Mouse (Mus musculus) brain, embryonic 14.5 days (tissue): ENCODE measurements around the gene Prkci. TPM values are rescaled to one million over a fixed set of nuclear protein-coding genes. Genes with fewer than 3 reads are reported as not detected.

ENCODE experiments used
- DNase-seq: peaks from one replicate; pipeline ENCODE4 v3.0.0-alpha.2; 2011; ENCODE audit warnings: low read depth
- CTCF ChIP-seq: fragments of 200-500 bp; IDR thresholded peaks from 2 replicates; pipeline ENCODE4 v1.5.1; 2012; ENCODE audit warnings: inconsistent platforms, mild to moderate bottlenecking, moderate library complexity, borderline replicate concordance; ENCODE audit not compliant: insufficient read depth, insufficient read length; ENCODE audit errors: extremely low read depth
- POLR2A ChIP-seq: fragments of 200-500 bp; IDR thresholded peaks from 2 replicates; pipeline ENCODE4 v1.6.1; 2012; ENCODE audit warnings: mild to moderate bottlenecking, inconsistent platforms, borderline replicate concordance; ENCODE audit not compliant: poor library complexity, insufficient read depth, insufficient read length, severe bottlenecking; ENCODE audit errors: extremely low read depth
- polyA plus RNA-seq: library from polyadenylated mRNA; depleted of rRNA; stranded (reverse); fragments of >200 nt; gene quantifications from 2 replicates; pipeline ENCODE4 v1.2.3, GENCODE M21; 2012

Prkci gene
- polyA plus RNA-seq, 1 experiment, result 41.7 TPM

DNA sequence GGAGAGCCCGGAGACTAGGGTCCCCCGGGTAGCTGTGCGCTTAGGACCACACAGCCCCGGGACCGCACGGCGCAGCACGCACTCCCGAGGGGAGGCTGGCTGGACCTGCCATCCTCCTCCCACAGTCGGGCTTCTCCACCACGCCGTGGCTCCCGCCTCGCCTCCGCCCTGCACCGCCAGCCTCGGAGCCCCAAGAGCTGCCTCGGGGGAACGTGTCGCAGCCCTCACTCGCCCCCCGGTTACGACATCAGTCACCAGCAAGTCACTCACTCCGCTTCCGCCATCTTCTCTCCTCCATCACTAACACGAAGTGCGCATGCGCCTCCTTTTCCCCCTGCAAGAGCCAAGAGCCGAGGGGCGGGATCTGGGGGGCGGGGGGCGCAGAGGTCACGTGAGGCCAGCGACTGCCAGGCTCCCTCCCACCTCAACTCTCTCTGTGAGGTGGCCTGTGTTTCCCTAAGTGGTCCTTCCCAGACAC, 26.4 kb upstream of the Prkci start, which contains the start of gene Phc3:
Gene Phc3, minus strand, starts transcription at position 312 of the 478 bp plus-strand sequence.
- TF ChIP-seq CTCF, result no peak
- TF ChIP-seq POLR2A, result peak; percentile 49; the same call in 1 of the 2 replicates

DNA sequence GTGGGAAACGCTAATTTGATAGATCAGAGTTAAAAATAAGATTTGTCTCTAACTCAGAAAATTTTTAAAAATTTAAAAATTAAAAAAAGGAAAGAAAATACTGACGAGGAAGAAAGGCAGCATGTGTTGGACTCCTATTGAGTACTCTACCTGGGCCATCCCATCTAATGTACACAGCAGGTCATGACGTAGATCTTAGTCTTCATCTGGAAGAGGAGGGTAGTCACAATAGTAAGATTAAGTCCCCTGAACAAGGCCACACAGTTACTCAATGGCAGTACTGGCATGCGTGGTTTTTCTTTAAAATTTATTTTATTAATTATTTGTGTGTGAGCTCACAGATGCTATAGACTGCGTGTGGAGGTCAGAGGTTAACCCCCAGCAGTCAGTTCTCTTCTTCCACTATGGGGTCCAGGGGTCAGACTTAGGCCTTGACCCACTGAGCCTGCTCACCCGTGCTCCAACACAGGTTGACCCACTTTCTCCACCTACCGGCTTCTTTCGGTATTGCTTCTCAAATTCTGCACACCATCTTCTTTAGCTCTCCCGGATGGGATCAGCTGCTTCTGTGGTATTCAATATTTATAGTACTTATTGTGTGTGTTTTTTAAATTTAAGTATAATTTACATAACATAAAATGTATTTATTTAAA, 20.3 kb upstream of the Prkci start:
- peak; percentile 56 for DNase-seq
- TF ChIP-seq CTCF, result peak; percentile 67
- TF ChIP-seq POLR2A, result no peak

More for the DNA sequence above, 26.4 kb upstream of the Prkci start, which contains the start of gene Phc3:
- DNase-seq, result peak; percentile 99

DNA sequence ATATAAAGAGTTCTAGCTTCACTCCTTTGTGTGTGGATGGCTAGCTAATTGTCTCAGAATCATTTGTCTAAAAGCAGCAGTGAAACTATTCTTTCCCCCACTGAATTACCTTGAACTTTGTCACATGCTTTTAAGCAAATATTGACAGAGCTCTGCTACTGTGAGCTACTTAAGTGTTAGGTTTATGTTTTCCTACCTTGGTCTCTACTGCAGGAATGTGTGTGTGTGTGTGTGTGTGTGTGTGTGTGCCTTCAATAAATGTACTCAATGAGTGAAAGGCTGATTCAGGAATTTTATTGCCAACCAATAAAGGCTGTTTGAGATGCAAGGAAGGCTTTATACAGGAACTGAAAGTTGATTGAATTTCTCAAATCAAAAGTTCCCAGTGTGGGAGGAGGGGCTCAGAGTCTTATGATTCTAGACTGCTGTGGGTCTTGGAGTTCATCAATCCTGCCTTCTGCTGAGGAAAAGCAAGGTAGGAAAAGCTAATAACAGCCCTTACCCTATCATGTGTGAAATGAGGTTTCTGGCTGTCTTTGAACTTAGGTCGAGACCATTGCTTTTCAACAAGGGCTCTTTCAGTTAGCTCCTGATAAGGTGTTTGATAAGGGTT, 18.4 kb upstream of the Prkci start:
- TF ChIP-seq POLR2A (no peak), CTCF (no peak)
- no peak for DNase-seq

DNA sequence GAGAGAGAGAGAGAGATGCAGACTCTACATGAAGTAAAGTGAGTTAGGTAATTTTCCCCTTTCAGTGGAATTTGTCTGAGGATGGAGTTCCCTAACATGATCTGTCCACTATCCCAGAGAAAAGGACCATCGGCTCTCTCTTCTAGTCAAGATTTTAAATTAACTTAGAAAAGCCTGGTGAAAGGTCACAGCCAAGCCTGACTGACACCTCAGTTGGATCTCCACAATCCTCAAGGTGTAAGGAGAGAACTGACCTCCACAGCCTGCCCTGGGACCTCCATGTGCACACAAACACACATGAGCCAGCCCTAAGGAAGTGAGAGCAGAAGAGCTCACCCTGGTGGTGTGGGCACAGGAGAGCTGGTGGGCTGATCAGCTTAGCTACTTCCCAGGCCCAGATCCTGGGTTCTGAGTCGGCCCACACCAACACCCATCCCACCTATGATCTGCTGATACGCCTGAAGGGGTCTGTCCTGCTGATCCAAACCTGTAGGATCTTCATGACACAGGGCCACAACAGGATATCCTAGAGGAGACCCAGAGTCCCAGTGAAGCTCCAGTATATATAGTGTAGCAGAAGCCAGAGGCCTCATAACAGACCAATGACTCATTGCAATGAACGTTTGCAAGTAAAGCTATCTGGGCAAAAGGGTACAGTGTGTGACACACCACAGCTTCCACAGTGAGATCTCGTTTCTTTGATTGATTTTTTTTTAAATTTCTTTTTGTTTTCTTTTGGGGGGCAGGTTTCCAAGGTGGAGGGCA, 13.7 kb upstream of the Prkci start:
- DNase-seq, result no peak
- no peak for TF ChIP-seq POLR2A
- TF ChIP-seq CTCF, result no peak

DNA sequence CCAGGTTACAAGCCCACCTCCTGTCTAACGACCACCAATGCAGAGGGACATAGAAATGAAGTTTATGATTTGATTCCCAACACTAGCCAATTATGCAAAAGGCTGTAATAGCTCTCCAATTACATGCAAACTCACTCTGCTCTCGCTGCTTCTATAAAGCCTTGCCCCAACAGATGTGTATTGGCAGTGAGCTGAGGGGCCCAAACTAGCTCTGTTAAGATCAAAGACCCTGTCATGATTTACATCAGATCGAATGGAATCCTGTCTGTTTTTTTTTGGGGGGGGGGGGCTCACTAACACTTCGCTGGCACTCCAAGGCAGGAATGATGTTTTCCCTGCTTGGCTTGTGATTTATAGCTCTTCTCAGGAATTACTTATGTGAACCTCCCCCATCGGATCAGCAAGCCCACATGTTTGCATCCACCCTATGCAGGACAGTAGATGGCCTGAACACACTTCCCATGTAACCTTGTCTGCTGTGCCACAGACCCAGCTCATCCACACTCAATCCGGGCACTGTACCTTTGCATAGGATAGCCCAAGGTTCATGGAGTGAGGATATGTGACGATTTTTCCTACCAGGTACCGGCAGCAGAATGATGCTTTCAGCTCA, 12.5 kb upstream of the Prkci start:
- DNase-seq, result no peak
- no peak for TF ChIP-seq POLR2A
- TF ChIP-seq CTCF, result no peak

DNA sequence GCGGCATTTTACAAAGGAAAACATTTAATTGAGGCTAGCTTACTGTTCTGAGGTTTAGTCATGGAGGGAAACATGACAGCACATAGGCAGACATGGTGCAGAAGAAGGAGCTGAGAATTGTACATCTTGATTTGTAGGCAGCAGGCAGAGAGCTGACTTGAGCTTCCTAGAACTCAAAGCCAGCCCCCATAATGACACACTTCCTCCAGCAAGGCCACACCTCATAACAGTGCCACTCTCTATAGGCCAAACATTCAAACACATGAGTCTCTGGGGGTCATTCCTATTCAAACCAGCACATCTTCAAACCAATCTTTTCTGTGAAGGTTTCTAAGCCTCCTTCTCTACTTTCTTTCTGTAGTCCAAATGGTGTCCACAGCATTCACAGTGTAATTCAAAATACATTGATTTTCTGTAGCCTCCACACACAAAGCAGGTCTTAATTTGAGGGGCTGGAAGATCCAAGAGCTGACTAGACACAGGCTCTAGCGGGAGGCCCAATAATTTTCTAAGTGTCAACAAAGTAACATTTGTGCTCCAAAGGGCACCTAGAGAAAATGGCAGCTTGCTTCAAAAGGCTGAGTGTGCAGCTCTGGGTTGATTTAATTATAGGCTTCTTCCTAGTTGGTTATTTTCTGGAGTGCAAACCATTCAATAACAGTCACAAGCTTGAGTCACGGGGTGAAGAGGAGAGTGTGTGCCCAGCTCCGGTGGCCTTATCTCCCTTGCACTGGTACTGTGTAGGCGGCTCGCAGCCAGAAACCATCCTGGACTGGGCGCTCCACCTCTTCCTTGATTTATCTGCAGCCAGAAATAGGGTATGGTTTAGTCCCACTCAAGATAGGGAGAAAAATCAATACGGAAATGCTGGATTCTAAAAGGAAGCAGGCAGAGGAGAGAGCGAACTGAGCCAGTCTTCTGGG, 7.9 kb upstream of the Prkci start:
- TF ChIP-seq POLR2A (no peak), CTCF (no peak)
- DNase-seq, result no peak

DNA sequence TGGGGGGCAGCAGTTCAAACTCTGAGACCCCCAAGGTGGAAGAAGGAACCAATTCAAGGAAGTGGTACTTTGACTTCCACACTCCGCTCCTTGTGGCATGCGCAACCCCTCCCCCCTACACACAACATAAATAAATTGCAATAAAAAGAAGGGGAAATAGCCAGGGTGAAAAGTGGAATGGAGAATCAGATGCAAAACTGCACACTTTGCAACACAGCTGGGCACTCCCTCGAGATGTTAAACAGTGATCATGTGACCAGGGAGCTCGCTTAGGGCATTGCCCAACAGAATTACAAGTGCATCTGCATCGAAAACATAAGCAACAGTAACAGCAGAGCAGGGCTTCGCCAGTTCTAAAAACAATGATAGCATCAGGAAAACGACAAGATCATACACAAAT, 3.4 kb upstream of the Prkci start:
- DNase-seq, result no peak
- TF ChIP-seq POLR2A (no peak), CTCF (no peak)

DNA sequence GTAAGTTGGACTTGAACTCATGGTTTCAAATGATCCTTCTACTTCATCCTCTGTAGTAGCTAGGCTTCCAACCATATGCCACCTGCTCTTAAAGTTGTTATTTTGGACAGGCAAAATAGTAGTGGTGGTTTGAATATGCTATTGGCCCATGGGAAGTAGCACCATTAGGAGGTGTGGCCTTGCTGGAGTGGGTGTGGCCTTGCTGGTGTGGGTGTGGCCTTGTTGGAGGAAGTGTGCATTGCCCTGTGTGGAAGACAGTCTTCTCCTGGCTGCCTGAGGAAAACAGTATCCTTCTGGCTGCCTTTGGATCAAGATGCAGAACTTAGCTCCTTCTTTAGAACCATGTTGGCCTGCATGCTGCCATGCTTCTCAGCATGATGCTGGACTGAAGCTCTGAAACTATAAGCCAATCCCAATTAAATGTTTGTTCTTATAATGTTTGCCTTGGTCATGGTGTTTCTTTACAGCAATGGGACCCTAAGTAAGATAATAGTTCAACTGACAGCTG, 2.4 kb upstream of the Prkci start:
- TF ChIP-seq CTCF, result no peak
- no peak for TF ChIP-seq POLR2A

DNA sequence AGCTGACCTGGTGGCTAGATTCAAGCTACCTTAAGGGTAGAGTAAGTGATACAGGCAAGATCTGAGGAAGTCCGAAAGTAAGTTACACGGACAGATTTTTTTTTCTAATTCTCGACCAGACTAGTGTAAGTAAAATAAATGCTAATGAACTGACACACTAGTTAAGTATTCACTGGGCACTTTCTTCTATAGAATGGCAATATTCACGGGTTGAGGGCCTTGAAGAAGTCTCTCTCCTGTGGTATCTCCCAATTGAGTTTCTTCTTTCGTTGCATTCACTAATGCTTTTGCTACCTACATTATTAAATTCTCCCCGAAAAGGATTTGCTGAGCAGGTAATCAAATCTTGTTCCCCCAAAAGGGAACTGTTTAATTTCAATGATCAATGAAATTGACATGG, 688 bp upstream of the Prkci start:
- TF ChIP-seq CTCF, result no peak
- no peak for TF ChIP-seq POLR2A
- no peak for DNase-seq

More for the DNA sequence above, 2.4 kb upstream of the Prkci start:
- no peak for DNase-seq

DNA sequence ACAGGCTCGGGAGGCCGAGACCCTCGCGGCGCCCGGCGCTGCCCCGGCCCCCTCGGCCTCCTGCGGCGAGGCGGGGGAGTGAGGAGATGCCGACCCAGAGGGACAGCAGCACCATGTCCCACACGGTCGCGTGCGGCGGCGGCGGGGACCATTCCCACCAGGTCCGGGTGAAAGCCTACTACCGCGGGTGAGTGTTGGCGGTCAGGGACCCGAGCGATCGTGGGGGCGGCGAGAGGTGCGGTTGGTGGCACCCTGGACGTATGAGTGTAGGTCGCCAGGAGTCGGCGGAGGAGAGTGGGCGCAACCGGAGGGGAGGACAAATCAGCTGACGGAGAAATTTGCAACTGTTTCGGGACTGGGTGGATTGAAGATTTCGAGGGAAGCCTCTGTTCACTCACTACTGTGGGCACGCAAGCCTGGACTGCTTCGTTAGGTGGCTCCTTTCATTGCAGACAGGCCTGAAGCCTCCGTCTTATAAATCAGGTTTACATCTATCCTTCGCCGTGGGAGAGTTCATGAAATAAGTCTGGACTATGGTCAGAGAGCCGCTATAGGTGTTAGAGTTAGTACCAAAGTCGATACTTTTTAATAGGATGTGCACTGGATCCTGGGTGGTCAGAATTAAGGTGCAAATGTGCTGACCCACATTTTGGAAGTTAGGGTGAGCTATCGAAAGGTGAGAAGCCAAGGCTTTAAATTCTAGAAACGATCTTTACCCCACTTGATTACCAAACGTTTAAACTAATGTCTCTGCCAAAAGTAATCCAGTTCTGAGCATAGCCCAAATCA, 546 bp downstream of the Prkci start:
- TF ChIP-seq CTCF (no peak), POLR2A (no peak)
- peak; percentile 72 for DNase-seq

DNA sequence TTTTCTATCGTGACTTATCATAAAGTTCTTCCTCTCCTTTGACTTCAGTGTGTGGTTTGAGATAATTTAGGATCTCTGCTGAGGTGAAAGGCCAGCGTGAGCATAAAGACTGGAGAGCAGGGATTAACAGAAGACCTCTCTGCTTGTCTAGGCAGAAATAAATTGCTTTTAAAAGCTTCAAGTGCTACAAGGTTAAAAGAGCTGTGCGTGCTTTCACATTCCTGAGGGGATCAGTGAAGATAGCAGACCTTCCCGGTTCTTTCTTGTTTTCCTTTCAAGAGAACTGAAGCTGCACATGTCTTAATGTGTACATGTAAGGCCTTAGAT, 1.1 kb downstream of the Prkci start:
- no peak for TF ChIP-seq CTCF
- TF ChIP-seq POLR2A, result no peak
- DNase-seq, result no peak
